Mouse (Mus musculus): ENCODE data around the gene Adgre4. TPM values are rescaled to one million over a fixed set of nuclear protein-coding genes. Genes with fewer than 3 reads are reported as not detected.
"Not testable (repeated sequence)": the region's sequence is repeated elsewhere in the genome, so short reads cannot be mapped to it uniquely, and the experiment has no call there.

The Adgre4 gene
- total and polyA plus RNA-seq, 3 experiments: 0.04 TPM; not detected in 2

GRCm38 (mm10) chr17:55877184-55877583 is 127.4 kb downstream of the Adgre4 start:
- H3K9ac ChIP-seq (ENCODE audit: control insufficient read depth, low read depth, low read length, poor library complexity, severe bottlenecking): no peak overlapping the region
- H3K27ac ChIP-seq (ENCODE audit: control insufficient read depth, low read depth, low read length): no peak overlapping the region
- H3K4me3 ChIP-seq (ENCODE audit: control insufficient read depth in 1 of 2, insufficient read depth in 1 of 2, low read depth in 2 of 2, low read length in 2 of 2): peak overlapping the region in 1 of 2 experiments; percentile 75; a peak in 2 of 4 replicates
- peak; percentile 23 for DNase-seq (ENCODE audit: low read depth, low spot score)
- H3K4me1 ChIP-seq (ENCODE audit: control insufficient read depth in 1 of 2, insufficient read depth in 2 of 2, low read length in 2 of 2): peaks cover 7 to 8% of the 10 kb centered on the region in 2 experiments
- no peaks in the 10 kb centered on the region for H3K27me3 ChIP-seq (ENCODE audit: control insufficient read depth in 1 of 2, insufficient read depth in 2 of 2, low read length in 2 of 2)
- H3K9me3 ChIP-seq (replicated peaks; ENCODE audit: insufficient read depth, low read length): no peaks in the 10 kb centered on the region
- H3K36me3 ChIP-seq (ENCODE audit: control insufficient read depth in 1 of 2, insufficient read depth in 2 of 2, low read length in 2 of 2): peaks cover 0 to 13% of the 10 kb centered on the region in 2 experiments; a peak in 2 of 4 replicates
- no peak for TF ChIP-seq RCOR1 (IDR thresholded peaks at IDR 0.05; ENCODE audit: low read depth, low read length)
- peaks cover 5% of the 10 kb centered on the region for H3K79me2 ChIP-seq (ENCODE audit: control insufficient read depth, insufficient read depth, low read length, poor library complexity)

GRCm38 (mm10) chr17:55878282-55878635 is 128.5 kb downstream of the Adgre4 start:
- peak overlapping the region; percentile 41 for H3K27ac ChIP-seq (ENCODE audit: control insufficient read depth, low read depth, low read length)
- H3K9ac ChIP-seq (ENCODE audit: control insufficient read depth, low read depth, low read length, poor library complexity, severe bottlenecking): peak overlapping the region; percentile 65
- peaks cover 0 to 13% of the 10 kb centered on the region in 2 experiments; a peak in 2 of 4 replicates for H3K36me3 ChIP-seq (ENCODE audit: control insufficient read depth in 1 of 2, insufficient read depth in 2 of 2, low read length in 2 of 2)
- H3K4me1 ChIP-seq (ENCODE audit: control insufficient read depth in 1 of 2, insufficient read depth in 2 of 2, low read length in 2 of 2); H3K9me3 ChIP-seq (replicated peaks; ENCODE audit: insufficient read depth, low read length); H3K27me3 ChIP-seq (ENCODE audit: control insufficient read depth in 1 of 2, insufficient read depth in 2 of 2, low read length in 2 of 2); H3K79me2 ChIP-seq (ENCODE audit: control insufficient read depth, insufficient read depth, low read length, poor library complexity): not testable (repeated sequence)
- H3K4me3 ChIP-seq (ENCODE audit: control insufficient read depth in 1 of 2, insufficient read depth in 1 of 2, low read depth in 2 of 2, low read length in 2 of 2): peak overlapping the region; percentile 75 to 78
- DNase-seq (ENCODE audit: low read depth, low spot score): peak; percentile 47
- TF ChIP-seq NRF1 (IDR thresholded peaks at IDR 0.05; ENCODE audit: insufficient read depth, low read depth, low read length, poor library complexity, severe bottlenecking): peak; percentile 52; the same call in 1 of the 2 replicates

- peak; percentile 93 for DNase-seq (ENCODE audit: low read depth, low spot score)
- TF ChIP-seq HCFC1 (IDR thresholded peaks at IDR 0.05; ENCODE audit: low read depth, low read length): peak; percentile 73
- peak; percentile 50; the same call in 1 of the 2 replicates for TF ChIP-seq ZMIZ1 (IDR thresholded peaks at IDR 0.05; ENCODE audit: low read depth, low read length)
- peak; percentile 49; the same call in 1 of the 2 replicates for TF ChIP-seq ELF1 (IDR thresholded peaks at IDR 0.05; ENCODE audit: low read depth, low read length)
- peak; percentile 43 to 68; a peak in 2 of 4 replicates for TF ChIP-seq POLR2A (IDR thresholded peaks at IDR 0.05; ENCODE audit: control insufficient read depth in 1 of 2, insufficient read depth in 1 of 2, low read depth in 1 of 2, low read length in 2 of 2, poor library complexity in 1 of 2)
- 0 out of 2 replicates have a peak, but pooled peaks have one; percentile 28 for TF ChIP-seq NELFE (IDR thresholded peaks at IDR 0.05; ENCODE audit: low read depth, low read length)
- 0 out of 2 replicates have a peak, but pooled peaks have one; percentile 65 for TF ChIP-seq POLR2AphosphoS2 (IDR thresholded peaks at IDR 0.05; ENCODE audit: low read length)
- TF ChIP-seq SIN3A (IDR thresholded peaks at IDR 0.05; ENCODE audit: low read length): peak; percentile 10; the same call in 1 of the 2 replicates
- TF ChIP-seq TBP (IDR thresholded peaks at IDR 0.05; ENCODE audit: low read depth, low read length): peak; percentile 68
- peak; percentile 46; the same call in 1 of the 2 replicates for TF ChIP-seq NRF1 (IDR thresholded peaks at IDR 0.05; ENCODE audit: insufficient read depth, low read depth, low read length, poor library complexity, severe bottlenecking)
- H3K27me3 ChIP-seq (ENCODE audit: control insufficient read depth in 1 of 2, insufficient read depth in 2 of 2, low read length in 2 of 2); H3K9me3 ChIP-seq (replicated peaks; ENCODE audit: insufficient read depth, low read length); H3K79me2 ChIP-seq (ENCODE audit: control insufficient read depth, insufficient read depth, low read length, poor library complexity); H3K4me1 ChIP-seq (ENCODE audit: control insufficient read depth in 1 of 2, insufficient read depth in 2 of 2, low read length in 2 of 2): not testable (repeated sequence)
- Histone ChIP-seq H3K27ac (ENCODE audit: control insufficient read depth, low read depth, low read length) (peak within 1 kb of the TSS; percentile 41), H3K4me3 (ENCODE audit: control insufficient read depth in 1 of 2, insufficient read depth in 1 of 2, low read depth in 2 of 2, low read length in 2 of 2) (peak within 1 kb of the TSS; percentile 75 to 78), H3K9ac (ENCODE audit: control insufficient read depth, low read depth, low read length, poor library complexity, severe bottlenecking) (peak within 1 kb of the TSS; percentile 67), H3K36me3 (ENCODE audit: control insufficient read depth in 1 of 2, insufficient read depth in 2 of 2, low read length in 2 of 2) (peaks cover 0 to 13% of the 10 kb centered on the region in 2 experiments; a peak in 2 of 4 replicates)
These were observed 129.0 kb downstream of the Adgre4 start, which contains the start of gene Zfp119a for GRCm38 (mm10) chr17:55878636-55879369. Gene Zfp119a (minus strand): TSS chr17:55878930.
